Mouse (Mus musculus) heart, postnatal 36 days (tissue): Measurements from ENCODE around the gene Rmdn2. TPM values are rescaled to one million over a fixed set of nuclear protein-coding genes. Genes with fewer than 3 reads are reported as not detected.

ENCODE experiments used
- DNase-seq, 2 experiments: peaks; one replicate each; pipeline ENCODE4 v3.0.0; 2021 to 2022
- intact Hi-C: fragments of 180-260 bp; cut with DNase I; formaldehyde crosslinking; loops from one replicate; pipeline ENCODE4 v1.15.1; 2025
- total RNA-seq, 2 experiments: library from RNA; stranded (reverse); gene quantifications; 2 replicates each; pipeline ENCODE4 v1.2.3; 2021

The Rmdn2 gene
- total RNA-seq, 2 experiments from 2014 or later = 10.2 to 11.2 TPM

DNA sequence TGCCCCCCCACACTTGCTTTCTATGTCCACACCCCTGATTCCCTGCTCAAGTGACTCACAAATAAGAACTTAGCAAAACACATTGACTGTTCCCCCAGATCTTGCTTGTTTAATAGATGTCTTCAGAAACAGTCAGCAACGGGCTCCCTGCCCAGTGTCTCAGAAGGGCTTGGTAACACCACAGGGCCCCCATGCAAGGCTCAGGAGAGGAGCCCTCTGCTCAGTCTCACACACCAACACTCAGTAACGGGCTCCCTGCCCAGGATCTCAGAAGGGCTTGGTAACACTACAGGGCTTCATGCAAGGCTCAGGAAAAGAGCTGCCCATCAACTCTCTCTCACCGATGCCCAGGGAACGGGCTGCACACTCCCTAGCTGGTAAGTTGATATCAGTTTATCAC lies 83.4 kb downstream of the Rmdn2 start:
- intact Hi-C loops = no loop called here
- no peak for DNase-seq

DNA sequence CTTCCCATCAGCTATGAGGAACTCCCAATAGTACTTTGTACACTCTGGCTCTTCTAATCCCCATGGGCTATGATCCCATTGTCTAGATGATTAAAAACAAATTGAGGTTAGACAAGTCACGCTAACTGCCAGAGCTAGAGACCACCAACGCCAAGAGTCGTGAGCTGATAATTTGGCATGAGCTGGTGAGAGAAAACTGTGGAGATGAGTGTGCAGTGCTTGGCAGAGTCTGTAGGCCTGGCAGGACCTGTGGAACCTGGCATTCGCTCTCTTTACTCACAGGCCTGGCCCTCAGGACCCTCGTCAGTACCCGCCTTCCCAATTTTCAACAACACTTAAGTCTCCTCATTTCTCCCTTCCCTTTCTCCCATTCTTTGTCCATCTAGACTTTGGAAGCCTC lies 83.9 kb downstream of the Rmdn2 start:
- intact Hi-C loops = no loop called here

DNA sequence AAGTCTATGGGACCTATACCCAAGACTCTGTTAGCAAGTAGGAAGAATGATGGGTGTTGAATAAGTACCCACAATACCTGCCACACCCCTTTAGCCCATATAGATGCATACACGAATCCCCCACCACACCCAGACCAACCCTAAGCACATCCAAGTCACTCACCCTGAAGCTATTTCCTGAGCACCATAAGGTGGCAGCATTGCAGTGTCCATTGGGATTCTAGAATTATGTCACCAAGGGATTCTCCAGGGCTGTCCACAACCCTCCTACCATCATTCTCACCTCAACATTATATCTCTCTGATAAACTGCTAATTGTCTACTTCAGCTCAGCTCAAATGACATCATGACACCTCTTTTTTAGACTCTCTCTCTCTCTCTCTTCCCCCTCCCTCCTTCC lies 87.5 kb downstream of the Rmdn2 start:
- DNase-seq = peak in 1 of 2 experiments; percentile 32

More for the DNA sequence above, 83.9 kb downstream of the Rmdn2 start:
- DNase-seq = no peak

DNA sequence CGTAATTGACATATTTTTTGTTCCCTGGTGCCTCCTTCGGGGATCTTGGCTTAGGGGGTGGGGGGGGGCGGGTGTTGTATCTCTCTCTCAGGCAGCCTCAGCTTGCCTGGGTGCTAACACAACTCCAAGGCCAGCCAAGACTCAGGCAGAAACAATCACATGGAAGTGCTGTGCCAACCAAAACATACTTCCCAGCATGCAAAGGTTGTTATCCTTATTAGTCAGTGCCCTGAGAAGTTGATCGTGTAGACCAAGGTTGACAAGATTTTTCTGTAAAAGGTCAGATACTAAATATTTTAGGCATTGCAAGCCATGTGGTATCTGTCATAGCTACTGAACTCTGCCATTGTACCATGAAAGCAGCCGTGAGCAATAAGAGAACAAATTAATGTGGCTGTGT lies 89.2 kb downstream of the Rmdn2 start:
- intact Hi-C loops = no loop called here
- DNase-seq = no peak

More for the DNA sequence above, 87.5 kb downstream of the Rmdn2 start:
- intact Hi-C loops = loop anchor here (1.0 kb wide), 1 partner anchor 142 kb away; no protein-coding TSS in a partner anchor

DNA sequence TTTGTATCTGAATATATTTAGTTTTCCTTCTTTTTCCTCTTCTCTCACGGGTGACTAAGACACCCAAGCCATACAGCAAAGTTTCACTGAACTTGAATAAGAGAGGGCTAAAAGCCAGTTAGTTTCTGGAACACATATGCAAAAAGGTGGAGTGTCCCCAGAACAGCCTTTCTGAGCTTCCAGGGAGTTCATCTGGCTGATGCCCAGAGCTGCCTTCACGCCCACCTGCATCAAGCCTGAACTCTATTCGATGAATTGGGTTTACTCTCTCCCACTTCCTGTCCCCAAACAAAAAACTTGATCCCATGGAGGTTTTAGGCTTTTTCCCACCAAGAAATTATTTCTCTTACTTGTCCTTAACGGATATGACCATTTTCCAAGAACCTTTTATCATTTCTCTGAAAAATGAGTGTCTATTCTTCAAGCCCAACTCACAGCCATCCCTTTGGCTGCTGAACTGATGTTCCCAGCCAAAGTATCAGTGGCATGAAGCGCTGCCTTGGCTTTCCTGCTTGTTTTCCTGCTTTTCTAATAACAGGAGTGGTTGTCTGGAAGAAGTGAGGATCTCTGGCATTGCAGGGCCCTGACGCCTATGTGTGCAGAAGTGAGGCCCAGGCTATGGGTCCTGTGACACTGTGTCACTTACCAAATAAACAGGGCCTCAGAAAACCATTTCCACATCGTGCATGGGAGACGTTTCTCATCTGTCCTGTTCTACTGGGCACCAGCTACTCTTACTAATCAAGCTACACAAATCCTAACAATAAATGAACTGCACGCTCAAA lies 94.2 kb downstream of the Rmdn2 start:
- DNase-seq = no peak
- intact Hi-C loops = no loop called here

DNA sequence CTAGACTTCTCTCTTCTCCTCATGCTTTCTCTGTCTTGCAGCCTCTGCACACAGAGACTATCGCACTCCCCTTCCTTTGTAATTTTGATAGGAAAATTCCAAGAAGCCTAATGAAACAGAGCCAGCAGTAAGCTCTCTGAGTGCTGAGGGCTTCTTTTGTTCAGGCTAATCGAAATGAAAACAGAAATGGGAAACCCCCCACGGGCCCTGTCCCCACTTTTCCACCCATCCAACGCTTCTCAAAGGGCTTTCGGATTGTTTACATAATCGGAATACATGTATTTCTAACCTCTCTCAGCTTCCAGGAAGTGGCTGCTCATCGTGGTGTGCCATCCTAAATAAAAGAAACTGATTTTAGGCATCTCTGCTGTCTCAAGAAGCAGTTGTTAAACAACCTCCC lies 96.5 kb downstream of the Rmdn2 start:
- intact Hi-C loops = no loop called here
- no peak for DNase-seq

DNA sequence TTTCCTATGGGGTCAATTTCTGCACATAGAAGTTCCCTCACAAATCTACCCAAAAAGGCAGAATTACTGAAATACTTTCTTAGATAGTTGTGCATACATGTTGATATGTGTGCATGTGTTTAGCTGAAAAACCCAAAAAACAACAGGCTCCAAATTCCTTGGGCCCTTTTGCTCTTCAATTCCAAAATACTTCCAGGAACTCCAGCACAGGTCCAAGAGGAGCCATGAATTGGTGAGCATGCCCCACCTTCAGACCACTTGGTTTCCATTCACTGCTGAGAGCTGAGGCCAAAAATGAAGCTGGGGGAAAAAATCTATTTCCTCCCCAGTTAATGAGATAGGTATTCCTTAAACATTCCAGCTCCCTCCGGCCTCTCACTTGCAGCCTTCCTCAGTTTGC lies 98.1 kb downstream of the Rmdn2 start:
- intact Hi-C loops = no loop called here
- DNase-seq = no peak

DNA sequence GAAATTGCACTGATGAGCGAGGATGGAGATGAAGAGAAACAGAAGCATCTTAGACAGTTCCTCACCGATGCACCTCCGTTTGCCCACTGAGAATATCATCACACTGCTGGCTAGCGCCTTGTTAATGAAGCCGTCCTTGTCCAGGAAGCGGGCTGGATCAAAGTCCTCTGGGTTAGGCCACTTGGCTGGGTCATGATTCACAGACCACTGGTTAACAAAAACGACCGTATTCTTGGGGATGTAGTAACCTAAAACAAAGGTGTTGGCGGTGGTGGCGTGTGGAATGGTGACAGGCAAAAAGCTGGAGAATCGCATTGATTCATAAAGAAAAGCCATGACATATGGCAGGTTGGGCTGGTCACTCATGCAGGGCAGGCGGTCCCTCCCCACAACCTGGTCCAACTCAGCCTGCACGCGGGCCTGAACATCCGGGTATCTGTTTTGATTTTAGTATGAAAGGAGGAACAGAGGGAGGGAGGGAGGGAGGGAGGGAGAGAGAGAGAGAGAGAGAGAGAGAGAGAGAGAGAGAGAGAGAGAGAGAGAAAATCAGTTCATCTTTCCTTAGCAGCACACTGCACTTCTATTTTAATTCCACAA lies 98.7 kb downstream of the Rmdn2 start:
- intact Hi-C loops = no loop called here

DNA sequence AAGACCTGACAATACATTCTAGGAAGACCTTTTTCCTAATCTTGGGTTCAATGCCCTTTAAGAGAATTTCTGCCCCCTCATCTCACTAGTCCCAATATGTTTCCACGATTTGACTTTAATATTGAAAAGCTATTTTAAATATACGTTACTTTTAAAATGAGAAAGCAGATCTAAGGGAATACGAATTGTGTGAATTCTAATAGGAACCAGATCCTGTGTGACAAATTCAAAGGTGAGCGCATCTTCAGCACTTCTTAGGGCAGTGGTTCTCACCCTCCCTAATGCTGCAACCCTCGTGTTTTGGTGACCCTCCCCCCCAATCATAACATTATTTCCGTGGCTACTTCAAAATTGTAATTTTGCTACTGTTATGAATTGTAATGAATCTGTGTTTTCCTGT lies 100.3 kb downstream of the Rmdn2 start:
- no peak for DNase-seq
- intact Hi-C loops = no loop called here

More for the DNA sequence above, 98.7 kb downstream of the Rmdn2 start:
- no peak for DNase-seq

DNA sequence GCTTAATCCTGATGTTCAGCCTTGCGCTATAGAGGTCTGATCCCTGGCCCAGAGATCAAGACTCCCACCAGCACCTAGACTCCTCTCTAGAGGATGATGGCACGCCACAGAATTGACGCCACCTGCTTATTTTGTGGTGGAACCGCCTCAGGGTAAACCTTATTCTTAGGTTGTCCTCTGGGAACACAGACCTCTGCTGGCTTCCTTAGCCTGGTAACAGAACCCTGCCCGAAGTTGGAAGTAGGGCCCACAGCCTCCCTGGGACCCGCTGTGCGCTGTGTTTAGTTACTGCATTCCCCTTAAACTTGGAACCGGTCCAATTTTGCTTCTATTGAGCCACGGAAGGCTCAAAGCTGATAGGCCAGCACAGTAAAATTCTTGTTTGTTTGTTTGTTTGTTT lies 100.9 kb downstream of the Rmdn2 start:
- DNase-seq = no peak
- intact Hi-C loops = no loop called here

DNA sequence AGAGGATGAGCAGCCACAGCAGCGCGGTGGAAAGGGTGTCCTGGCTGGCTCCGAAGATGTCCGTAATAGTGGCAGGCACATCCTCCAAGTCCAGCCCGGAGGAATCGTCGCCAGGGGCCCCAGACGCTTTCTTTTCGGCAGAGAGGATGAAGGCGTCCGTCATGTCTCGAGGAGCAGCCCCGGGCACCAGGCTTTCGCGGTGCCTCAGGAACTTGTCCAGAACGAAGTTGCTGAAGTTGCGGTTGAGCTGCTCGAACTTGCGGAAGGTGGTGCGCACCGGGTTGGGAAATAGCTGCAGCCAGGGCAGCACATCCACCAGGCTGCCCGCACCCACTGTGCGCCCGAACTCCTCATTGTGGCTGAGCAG lies 101.6 kb downstream of the Rmdn2 start:
- intact Hi-C loops = no loop called here
- peak; percentile 21 to 42 for DNase-seq

DNA sequence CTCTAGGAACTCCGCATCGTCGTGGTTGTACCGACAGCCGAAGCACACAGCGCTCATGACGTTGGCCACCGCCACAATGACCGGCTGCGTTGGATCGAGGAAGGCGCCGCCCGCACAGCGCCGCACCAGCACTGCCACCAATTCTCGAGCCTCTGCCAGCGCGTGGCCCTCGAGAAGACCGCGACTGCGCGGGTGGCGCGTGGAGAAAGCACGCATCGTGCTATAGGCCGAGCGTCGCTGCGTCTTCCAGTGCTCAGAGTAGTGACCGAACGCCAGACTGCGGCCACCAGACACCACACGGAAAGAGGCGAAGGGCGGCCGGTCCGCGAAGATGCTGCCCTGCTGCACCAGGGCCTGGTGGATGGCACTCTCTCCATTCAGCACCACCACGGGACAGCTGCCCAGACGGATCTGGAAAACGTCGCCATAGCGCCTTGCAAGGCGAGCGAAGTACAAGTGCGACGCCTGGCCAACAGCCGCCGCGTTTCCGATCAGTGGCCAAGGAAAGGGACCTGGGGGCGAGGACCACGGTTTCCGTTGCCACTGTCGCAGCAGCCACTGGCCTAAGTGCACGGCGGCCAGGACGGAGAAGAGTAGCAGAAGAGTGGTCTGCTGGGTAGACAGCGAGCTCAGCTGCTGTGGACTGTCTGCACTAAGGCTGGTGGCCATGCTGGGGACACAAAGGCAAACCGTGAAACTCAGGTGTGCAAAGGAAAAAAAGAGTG lies 102.1 kb downstream of the Rmdn2 start:
- DNase-seq = peak; percentile 47 to 48
- intact Hi-C loops = loop anchor here (2.0 kb wide), 1 partner anchor 603 kb away; no protein-coding TSS in a partner anchor

DNA sequence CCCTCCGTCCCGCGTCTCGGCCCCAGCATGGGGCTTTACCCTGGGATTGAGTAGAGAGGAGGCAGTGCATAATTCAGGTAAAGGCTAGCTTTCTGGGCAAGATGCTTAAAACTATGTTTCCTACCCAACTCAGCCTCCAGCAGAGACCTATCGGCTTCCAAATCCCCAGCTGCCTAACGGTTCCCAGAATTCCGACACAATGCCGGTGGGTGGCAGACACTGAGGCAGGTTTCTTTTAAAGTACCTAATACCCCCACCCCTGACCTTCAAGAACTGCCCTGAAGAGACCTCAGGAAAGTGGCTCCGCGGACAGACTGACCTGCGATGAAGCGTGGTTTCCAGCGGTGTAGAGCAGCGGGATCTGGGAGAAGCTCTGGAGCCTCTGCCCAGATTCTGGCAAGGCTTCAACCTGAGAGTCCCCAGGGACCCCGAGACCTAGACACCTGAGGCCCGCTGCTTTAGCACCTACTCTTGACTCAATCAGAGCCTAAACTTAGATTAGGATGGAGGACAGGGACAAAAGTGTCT lies 102.8 kb downstream of the Rmdn2 start:
- intact Hi-C loops = loop anchor here (2.0 kb wide), 1 partner anchor 604 kb away; no protein-coding TSS in a partner anchor
- no peak for DNase-seq

DNA sequence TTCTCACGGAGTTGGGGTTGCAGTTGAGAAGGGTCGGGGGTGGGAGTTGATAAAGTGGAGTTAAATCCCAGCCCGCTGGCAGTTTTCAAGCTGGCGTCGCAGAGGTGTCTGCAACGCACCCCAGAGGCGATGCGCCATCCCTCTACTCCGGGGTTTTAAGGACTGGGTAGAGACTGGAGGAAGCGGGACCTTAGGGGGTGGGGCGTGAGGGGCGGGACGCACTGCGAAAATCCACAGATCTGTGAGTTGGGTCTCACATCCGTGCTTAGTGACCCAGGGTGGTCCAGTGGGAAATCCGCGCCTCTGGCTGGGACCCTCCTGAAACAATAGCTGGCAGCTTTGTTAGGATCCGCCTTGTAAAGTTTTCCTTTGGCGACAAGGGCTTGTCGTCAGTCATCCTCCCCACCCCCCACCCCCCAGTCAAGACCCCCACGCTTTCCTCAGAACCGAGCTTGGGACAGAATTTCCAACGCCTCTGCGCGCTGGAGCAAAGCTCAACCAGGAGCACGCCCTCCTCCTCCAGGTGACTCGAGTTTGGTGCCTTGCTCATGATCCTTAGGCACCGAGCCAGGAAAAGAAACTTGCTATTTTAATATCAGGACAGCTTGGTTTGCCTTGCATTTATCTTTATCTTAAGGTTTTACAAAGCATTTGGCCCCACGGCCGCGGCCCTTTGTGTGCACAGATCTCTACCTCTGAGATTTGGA lies 103.4 kb downstream of the Rmdn2 start, which contains the start of gene Cyp1b1:
Cyp1b1 (minus strand) TSS at position 131 of the 707 bp plus-strand sequence.
- DNase-seq = peak; percentile 39 to 43
- intact Hi-C loops = loop anchor here (2.0 to 5.0 kb wide), 3 partner anchors 53 to 604 kb away; no protein-coding TSS in a partner anchor

DNA sequence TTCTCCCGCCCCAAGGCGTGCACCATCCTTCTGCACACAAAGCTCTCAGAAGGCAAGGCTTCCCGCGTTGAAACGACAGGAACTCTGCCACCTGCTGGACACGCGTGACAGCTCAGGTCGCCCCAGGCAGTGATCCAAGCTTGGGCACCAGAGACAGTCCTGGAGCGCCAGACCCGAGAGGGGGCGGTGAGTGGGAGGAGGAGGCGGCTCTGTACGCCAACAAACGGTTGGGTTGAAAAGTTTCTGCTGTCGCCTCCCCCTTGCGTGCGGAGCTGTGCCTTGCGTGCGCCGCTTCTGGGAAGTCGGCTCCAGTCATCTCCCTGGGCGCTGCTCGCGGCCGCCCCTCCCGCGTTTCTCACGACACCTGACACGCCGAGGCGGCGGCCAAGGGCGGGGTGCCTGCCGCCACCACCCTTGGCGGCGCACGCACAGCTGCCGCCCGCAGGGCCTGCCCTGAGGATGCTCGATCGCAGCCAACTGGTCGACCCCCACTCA lies 104.0 kb downstream of the Rmdn2 start:
- DNase-seq = peak; percentile 87
- intact Hi-C loops = loop anchor here (2.0 to 5.0 kb wide), 3 partner anchors 53 to 605 kb away; no protein-coding TSS in a partner anchor

DNA sequence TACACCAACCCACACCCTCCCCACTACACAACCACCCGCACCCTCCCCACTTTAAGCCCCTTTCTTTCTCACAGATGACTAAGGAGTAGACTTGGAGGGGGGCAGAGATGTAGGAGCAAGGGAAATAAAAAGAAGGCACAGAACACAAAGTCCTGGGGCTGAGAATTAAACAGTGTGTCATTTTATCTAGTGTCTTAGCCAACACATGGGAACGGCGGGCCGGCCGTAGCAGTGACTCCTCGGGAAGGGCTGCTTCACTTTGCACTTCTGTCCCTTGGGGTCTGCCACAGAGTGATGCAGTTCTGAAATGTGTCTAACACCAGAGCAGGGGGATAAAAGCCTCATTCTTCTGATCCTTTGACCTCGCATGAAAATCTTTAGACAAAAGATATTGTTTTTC lies 109.0 kb downstream of the Rmdn2 start:
- intact Hi-C loops = no loop called here
- no peak for DNase-seq

DNA sequence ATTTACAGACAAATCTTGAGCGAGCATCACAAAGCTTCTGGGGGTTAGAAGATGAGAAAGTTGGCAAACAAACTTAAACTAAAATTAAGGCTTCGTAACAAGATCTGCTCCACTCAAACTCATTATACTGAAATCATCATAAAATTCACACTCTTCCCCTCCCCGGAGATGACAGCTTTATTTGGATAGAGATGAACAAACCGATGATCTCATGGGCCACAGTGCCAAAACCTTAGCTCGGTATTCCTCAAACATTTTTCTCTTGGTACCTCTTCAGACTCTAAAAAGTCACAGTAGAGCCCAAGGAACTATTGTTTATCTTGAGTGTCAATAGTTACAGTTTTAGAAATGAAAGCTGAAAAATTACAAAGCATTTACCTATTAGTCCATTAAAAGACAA lies 115.0 kb downstream of the Rmdn2 start:
- intact Hi-C loops = no loop called here
- DNase-seq = no peak

DNA sequence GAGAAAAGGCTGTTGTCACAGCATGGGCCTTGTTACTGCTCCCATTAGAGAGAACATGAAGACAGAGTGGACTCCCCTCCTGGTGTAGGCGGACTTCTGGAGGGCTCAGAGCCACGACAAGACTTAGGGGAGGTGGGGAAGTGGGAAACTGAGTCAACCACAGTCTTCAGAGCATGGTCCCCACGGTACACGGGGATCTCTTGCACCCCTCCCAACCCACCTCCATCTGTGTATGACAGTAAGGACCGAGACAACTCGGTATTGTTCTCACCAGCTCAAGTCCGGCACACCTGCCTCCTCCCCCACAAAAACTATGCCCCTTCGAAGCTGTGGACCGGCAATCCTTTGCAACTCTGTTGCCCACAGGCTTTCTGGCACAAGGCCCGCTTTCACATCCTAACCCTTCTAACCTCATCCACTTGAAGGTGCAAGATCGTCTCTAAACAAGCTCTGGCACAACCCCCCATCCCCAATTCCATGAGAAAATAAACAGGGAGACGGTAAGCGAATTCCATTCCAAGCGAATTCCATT lies 116.5 kb downstream of the Rmdn2 start:
- intact Hi-C loops = no loop called here
- DNase-seq = no peak

DNA sequence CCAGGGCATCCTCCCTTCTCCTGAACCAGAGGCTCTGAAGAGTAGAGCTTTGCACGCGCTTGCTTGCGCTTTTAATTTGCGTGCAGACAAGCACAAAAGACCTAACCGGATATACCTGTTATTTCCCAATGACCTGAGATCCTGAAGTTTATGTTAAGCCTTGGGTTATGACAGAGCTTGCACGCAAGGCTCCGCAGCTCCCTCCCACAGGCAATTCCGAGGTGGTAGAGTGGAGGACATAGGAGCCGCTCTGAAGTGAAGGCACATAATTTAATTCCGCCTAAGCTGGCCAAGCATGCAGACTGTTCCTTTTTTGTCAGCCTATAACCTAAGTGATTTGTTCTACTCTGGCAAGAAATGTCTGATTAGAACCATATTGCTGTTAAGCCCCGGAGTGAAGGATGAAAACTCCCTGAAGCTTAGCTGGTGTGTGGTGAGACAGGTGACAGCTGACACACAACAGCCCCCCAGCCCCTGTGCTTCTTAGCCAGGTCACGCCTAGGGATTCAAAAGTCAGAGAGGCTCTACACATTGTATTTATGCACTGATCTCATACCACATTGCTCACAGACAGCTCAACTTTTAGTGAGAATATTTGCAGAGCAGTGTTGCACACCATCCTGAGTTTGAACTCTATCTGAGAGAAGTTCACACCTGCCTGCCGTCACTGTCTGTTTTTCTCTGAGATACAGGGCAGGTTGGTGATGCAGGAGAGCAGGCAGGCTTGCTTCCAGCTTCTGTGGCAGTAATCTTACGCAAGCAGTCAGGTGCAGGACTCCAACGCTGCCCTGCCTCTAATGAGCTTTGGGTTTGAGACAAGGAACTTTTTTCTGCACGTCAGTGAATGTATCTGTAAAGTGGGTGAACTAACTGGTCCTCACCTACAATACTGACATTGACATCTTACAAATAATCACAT lies 117.2 kb downstream of the Rmdn2 start:
- no peak for DNase-seq
- intact Hi-C loops = no loop called here
